Mouse (Mus musculus) megakaryocyte progenitor cell, adult 5-6 weeks (primary cell): ENCODE data around the gene Scube1. TPM values are rescaled to one million over a fixed set of nuclear protein-coding genes. Genes with fewer than 3 reads are reported as not detected.

ENCODE experiments used
- ATAC-seq: replicated peaks from 2 replicates; pipeline ENCODE4 v1.8.0; 2016; ENCODE audit warnings: mild to moderate bottlenecking, moderate TSS enrichment, inconsistent platforms; ENCODE audit not compliant: poor library complexity
- total RNA-seq, 2 experiments: library from RNA; stranded (forward) in 1 of 2; stranded (reverse) in 1 of 2; fragments of 157-497, 149-512 nt in 1 of 2; fragments of 200-1000 nt in 1 of 2; gene quantifications; 2 replicates each; pipeline versions ENCODE4 v1.2.3 to v1.2.4; 2015 to 2017

Scube1 gene
- total RNA-seq, 2 experiments from 2014 or later, result not detected

GRCm38 (mm10) chr15:83602372-83603045 is 122.3 kb downstream of the Scube1 start:
- ATAC-seq, result peak; percentile 61

GRCm38 (mm10) chr15:83601185-83601584 is 123.6 kb downstream of the Scube1 start:
- peak; percentile 30; the same call in 1 of the 2 replicates for ATAC-seq

GRCm38 (mm10) chr15:83596833-83597232 is 128.0 kb downstream of the Scube1 start:
- ATAC-seq, result no peak

GRCm38 (mm10) chr15:83595364-83595711 is 129.5 kb downstream of the Scube1 start:
- no peak for ATAC-seq

- ATAC-seq, result peak; percentile 66
These were observed 130.1 kb downstream of the Scube1 start, which contains the start of gene Ttll12 for GRCm38 (mm10) chr15:83594513-83595363. Gene Ttll12 (minus strand): TSS chr15:83595157.

GRCm38 (mm10) chr15:83593702-83594512 is 130.9 kb downstream of the Scube1 start:
- ATAC-seq, result peak; percentile 57

GRCm38 (mm10) chr15:83593189-83593585 is 131.6 kb downstream of the Scube1 start:
- no peak for ATAC-seq

GRCm38 (mm10) chr15:83592260-83593188 is 132.3 kb downstream of the Scube1 start:
- ATAC-seq, result peak; percentile 40

- ATAC-seq, result no peak
These were observed 133.1 kb downstream of the Scube1 start for GRCm38 (mm10) chr15:83591758-83592157.

- ATAC-seq, result no peak
These were observed 134.0 kb downstream of the Scube1 start for GRCm38 (mm10) chr15:83590841-83591240.

GRCm38 (mm10) chr15:83584741-83585220 is 140.0 kb downstream of the Scube1 start:
- ATAC-seq, result no peak

- ATAC-seq, result peak; percentile 85
These were observed 141.2 kb downstream of the Scube1 start for GRCm38 (mm10) chr15:83583419-83584156.

- ATAC-seq, result no peak
These were observed 141.9 kb downstream of the Scube1 start for GRCm38 (mm10) chr15:83582931-83583330.

GRCm38 (mm10) chr15:83576651-83577050 is 148.2 kb downstream of the Scube1 start:
- ATAC-seq, result no peak

- no peak for ATAC-seq
These were observed 149.3 kb downstream of the Scube1 start for GRCm38 (mm10) chr15:83575543-83575942.

GRCm38 (mm10) chr15:83574731-83575351 is 150.0 kb downstream of the Scube1 start:
- no peak for ATAC-seq

GRCm38 (mm10) chr15:83573606-83574005 is 151.2 kb downstream of the Scube1 start:
- ATAC-seq, result no peak

- ATAC-seq, result no peak
These were observed 152.7 kb downstream of the Scube1 start for GRCm38 (mm10) chr15:83572132-83572531.

GRCm38 (mm10) chr15:83571636-83572035 is 153.2 kb downstream of the Scube1 start:
- no peak for ATAC-seq
